Mouse (Mus musculus) C2C12 (cell line): Measurements from ENCODE around the gene Slc38a10. TPM values are rescaled to one million over a fixed set of nuclear protein-coding genes. Genes with fewer than 3 reads are reported as not detected.

Source experiments
- H3K27me3 ChIP-seq: one replicate; pipeline ENCODE4 v1.6.1; 2011; ENCODE audit not compliant: control insufficient read depth, insufficient read depth, insufficient read length
- H3K36me3 ChIP-seq: one replicate; pipeline ENCODE4 v1.6.1; 2011; ENCODE audit not compliant: control insufficient read depth, insufficient read depth
- H3K4me3 ChIP-seq: one replicate; pipeline ENCODE4 v1.5.1; 2011; ENCODE audit warnings: mild to moderate bottlenecking, control low read depth; ENCODE audit not compliant: poor library complexity, insufficient read depth, severe bottlenecking
- H3K79me2 ChIP-seq: one replicate; pipeline ENCODE4 v1.6.1; 2011; ENCODE audit not compliant: control insufficient read depth, insufficient read depth
- H3K79me3 ChIP-seq: one replicate; pipeline ENCODE4 v1.6.1; 2011; ENCODE audit warnings: low read depth, control low read depth
- H3ac ChIP-seq: one replicate; pipeline ENCODE3; 2011; ENCODE audit warnings: low read depth; ENCODE audit not compliant: control insufficient read depth, insufficient read length
- CEBPB ChIP-seq: IDR thresholded peaks from one replicate; pipeline ENCODE4 v1.6.1; 2011; ENCODE audit warnings: low read depth, mild to moderate bottlenecking, control low read depth, moderate library complexity
- CTCF ChIP-seq: IDR thresholded peaks from one replicate; pipeline ENCODE4 v1.5.1; 2011; ENCODE audit not compliant: control insufficient read depth, insufficient read depth, insufficient read length
- FOSL1 ChIP-seq: IDR thresholded peaks from one replicate; pipeline ENCODE4 v1.8.0; 2011; ENCODE audit warnings: mild to moderate bottlenecking, low read length; ENCODE audit not compliant: poor library complexity, insufficient read depth, severe bottlenecking
- MAX ChIP-seq: IDR thresholded peaks from one replicate; pipeline ENCODE4 v1.6.1; 2011; ENCODE audit warnings: mild to moderate bottlenecking, control low read depth
- MYOD1 ChIP-seq: IDR thresholded peaks from one replicate; pipeline ENCODE4 v1.6.1; 2011; ENCODE audit warnings: low read depth; ENCODE audit not compliant: control insufficient read depth, insufficient read length
- MYOG ChIP-seq: IDR thresholded peaks from one replicate; pipeline ENCODE4 v1.6.1; 2011; ENCODE audit not compliant: control insufficient read depth, insufficient read length; ENCODE audit errors: extremely low read depth
- USF1 ChIP-seq: IDR thresholded peaks from one replicate; pipeline ENCODE4 v1.6.1; 2011; ENCODE audit warnings: low read depth, mild to moderate bottlenecking, control low read depth, moderate library complexity
- polyA plus RNA-seq: library from polyadenylated mRNA; unstranded; fragments of >200 nt; fragmentation: generic; extraction: Trizol; gene quantifications from one replicate; pipeline ENCODE4 v1.2.1, GENCODE M21; 2012; ENCODE audit warnings: missing spikeins

The Slc38a10 gene
- polyA plus RNA-seq, 1 experiment: 71.6 TPM

- H3K79me2 ChIP-seq: no peaks in the 10 kb centered on the region
- no peaks in the 10 kb centered on the region for H3K79me3 ChIP-seq
- H3K27me3 ChIP-seq: peaks cover 11% of the 10 kb centered on the region
- no peaks in the 10 kb centered on the region for H3K36me3 ChIP-seq
- TF ChIP-seq MAX (no peak), MYOD1 (no peak), MYOG (no peak), CEBPB (no peak), FOSL1 (no peak), USF1 (no peak), CTCF (no peak)
- H3ac ChIP-seq: no peak overlapping the region
- H3K4me3 ChIP-seq: no peak overlapping the region
Measured at GRCm38 (mm10) chr11:120164028-120164427, 12.9 kb upstream of the Slc38a10 start.

GRCm38 (mm10) chr11:120163207-120163606 lies 12.1 kb upstream of the Slc38a10 start:
- no peaks in the 10 kb centered on the region for H3K79me3 ChIP-seq
- peaks cover 11% of the 10 kb centered on the region for H3K27me3 ChIP-seq
- TF ChIP-seq CEBPB: no peak
- TF ChIP-seq CTCF: no peak
- no peak for TF ChIP-seq FOSL1
- TF ChIP-seq MAX: no peak
- no peak for TF ChIP-seq MYOG
- TF ChIP-seq MYOD1: no peak
- no peak for TF ChIP-seq USF1
- no peak overlapping the region for H3ac ChIP-seq
- no peak overlapping the region for H3K4me3 ChIP-seq
- H3K79me2 ChIP-seq: no peaks in the 10 kb centered on the region
- no peaks in the 10 kb centered on the region for H3K36me3 ChIP-seq

GRCm38 (mm10) chr11:120161245-120161644 lies 10.1 kb upstream of the Slc38a10 start:
- Histone ChIP-seq H3K4me3 (no peak overlapping the region), H3K79me2 (no peaks in the 10 kb centered on the region), H3K27me3 (peaks cover 11% of the 10 kb centered on the region), H3K36me3 (no peaks in the 10 kb centered on the region), H3K79me3 (no peaks in the 10 kb centered on the region), H3ac (no peak overlapping the region)
- no peak for TF ChIP-seq FOSL1

- H3K27me3 ChIP-seq: peaks cover 8% of the 10 kb centered on the region
- TF ChIP-seq FOSL1: no peak
- no peak for TF ChIP-seq USF1
- TF ChIP-seq CTCF: peak; percentile 57
- TF ChIP-seq MAX: no peak
- TF ChIP-seq CEBPB: no peak
- TF ChIP-seq MYOG: no peak
- H3K79me2 ChIP-seq: no peaks in the 10 kb centered on the region
- no peak overlapping the region for H3K4me3 ChIP-seq
- no peaks in the 10 kb centered on the region for H3K36me3 ChIP-seq
- H3ac ChIP-seq: no peak overlapping the region
- no peaks in the 10 kb centered on the region for H3K79me3 ChIP-seq
Measured at GRCm38 (mm10) chr11:120160478-120160877, 9.3 kb upstream of the Slc38a10 start.

- no peak for TF ChIP-seq MAX
- TF ChIP-seq USF1: no peak
- TF ChIP-seq CTCF: no peak
- no peak for TF ChIP-seq FOSL1
- TF ChIP-seq CEBPB: no peak
- TF ChIP-seq MYOD1: no peak
- no peak for TF ChIP-seq MYOG
- peaks cover 5% of the 10 kb centered on the region for H3K27me3 ChIP-seq
Measured at GRCm38 (mm10) chr11:120159653-120160052, 8.5 kb upstream of the Slc38a10 start.

GRCm38 (mm10) chr11:120158828-120159227 lies 7.7 kb upstream of the Slc38a10 start:
- Histone ChIP-seq H3K36me3 (no peaks in the 10 kb centered on the region), H3K27me3 (peaks cover 5% of the 10 kb centered on the region), H3ac (no peak overlapping the region), H3K4me3 (no peak overlapping the region), H3K79me2 (no peaks in the 10 kb centered on the region), H3K79me3 (no peaks in the 10 kb centered on the region)
- TF ChIP-seq CTCF (no peak), USF1 (no peak), MYOG (no peak), CEBPB (no peak), MAX (no peak), MYOD1 (no peak), FOSL1 (no peak)

More at GRCm38 (mm10) chr11:120159653-120160052, 8.5 kb upstream of the Slc38a10 start:
- Histone ChIP-seq H3K79me3 (no peaks in the 10 kb centered on the region), H3ac (no peak overlapping the region), H3K36me3 (no peaks in the 10 kb centered on the region), H3K4me3 (no peak overlapping the region), H3K79me2 (no peaks in the 10 kb centered on the region)
